Mouse (Mus musculus) C2C12 (cell line): ENCODE results near the gene Arpc5.

ENCODE experiments used
- CEBPB ChIP-seq: IDR thresholded peaks from one replicate; pipeline ENCODE4 v1.6.1; 2011; ENCODE audit warnings: low read depth, mild to moderate bottlenecking, control low read depth, moderate library complexity
- CTCF ChIP-seq: IDR thresholded peaks from one replicate; pipeline ENCODE4 v1.5.1; 2011; ENCODE audit not compliant: control insufficient read depth, insufficient read depth, insufficient read length
- FOSL1 ChIP-seq: IDR thresholded peaks from one replicate; pipeline ENCODE4 v1.8.0; 2011; ENCODE audit warnings: mild to moderate bottlenecking, low read length; ENCODE audit not compliant: poor library complexity, insufficient read depth, severe bottlenecking
- MAX ChIP-seq: IDR thresholded peaks from one replicate; pipeline ENCODE4 v1.6.1; 2011; ENCODE audit warnings: mild to moderate bottlenecking, control low read depth
- MYOD1 ChIP-seq: IDR thresholded peaks from one replicate; pipeline ENCODE4 v1.6.1; 2011; ENCODE audit warnings: low read depth; ENCODE audit not compliant: control insufficient read depth, insufficient read length
- MYOG ChIP-seq: IDR thresholded peaks from one replicate; pipeline ENCODE4 v1.6.1; 2011; ENCODE audit not compliant: control insufficient read depth, insufficient read length; ENCODE audit errors: extremely low read depth
- USF1 ChIP-seq: IDR thresholded peaks from one replicate; pipeline ENCODE4 v1.6.1; 2011; ENCODE audit warnings: low read depth, mild to moderate bottlenecking, control low read depth, moderate library complexity

DNA sequence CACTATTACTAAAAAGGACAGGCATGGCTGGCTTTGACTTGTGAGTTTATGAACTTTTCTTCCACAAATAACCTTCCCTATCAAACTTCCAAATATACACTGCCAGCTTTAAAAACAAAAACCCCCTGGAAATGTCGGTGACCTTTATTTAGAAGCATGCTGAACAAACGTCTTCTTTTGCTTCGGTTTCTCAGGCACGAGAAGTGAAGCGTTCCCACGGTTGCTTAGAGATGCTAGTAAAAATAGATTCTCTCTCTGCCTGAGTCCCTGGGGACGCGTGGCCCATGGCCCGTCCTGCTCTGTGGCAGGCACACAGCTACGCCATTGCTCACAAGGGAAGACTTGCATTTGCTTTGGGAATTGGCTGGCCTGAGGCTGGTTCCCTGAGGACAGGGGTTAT is 51.5 kb downstream of the Arpc5 start:
- no peak for TF ChIP-seq MYOD1
- TF ChIP-seq CTCF, result no peak
- no peak for TF ChIP-seq MAX
- no peak for TF ChIP-seq FOSL1
- TF ChIP-seq MYOG, result no peak
- TF ChIP-seq CEBPB, result no peak
- TF ChIP-seq USF1, result no peak
